Mouse (Mus musculus) ES-Bruce4 (cell line): ENCODE measurements at regions not wholly inside any gene's neighbourhood (a gene's known extent, or its start where the extent isn't known, plus 50 kb on each side); places are given as distances from the start of the nearest gene placed in this dataset.
"Not testable (repeated sequence)": the region's sequence is repeated elsewhere in the genome, so short reads cannot be mapped to it uniquely, and the experiment has no call there.

Experiments
- CTCF ChIP-seq: IDR thresholded peaks from one replicate; pipeline ENCODE4 v1.8.1; 2011; ENCODE audit warnings: low read depth, low read length
- EP300 ChIP-seq: IDR thresholded peaks from 2 replicates; pipeline ENCODE4 v1.6.1; 2011; ENCODE audit warnings: low read depth, low read length; ENCODE audit not compliant: insufficient read depth
- POLR2A ChIP-seq: IDR thresholded peaks from one replicate; pipeline ENCODE4 v1.8.1; 2011; ENCODE audit warnings: low read length; ENCODE audit not compliant: insufficient read depth

GRCm38 (mm10) chr13:3128150-3128549 is 409.7 kb upstream of the Gdi2 start:
- peak; percentile 41 for TF ChIP-seq CTCF
- TF ChIP-seq POLR2A, EP300: not testable (repeated sequence)
